Mouse (Mus musculus) naive thymus-derived CD4-positive, alpha-beta T cell, adult 2 months (primary cell): ENCODE results near the gene Wfikkn2.

Experiments used
- DNase-seq: peaks from one replicate; pipeline ENCODE4 v3.0.0-alpha.2; 2011; ENCODE audit warnings: low read depth

The Wfikkn2 gene

DNA sequence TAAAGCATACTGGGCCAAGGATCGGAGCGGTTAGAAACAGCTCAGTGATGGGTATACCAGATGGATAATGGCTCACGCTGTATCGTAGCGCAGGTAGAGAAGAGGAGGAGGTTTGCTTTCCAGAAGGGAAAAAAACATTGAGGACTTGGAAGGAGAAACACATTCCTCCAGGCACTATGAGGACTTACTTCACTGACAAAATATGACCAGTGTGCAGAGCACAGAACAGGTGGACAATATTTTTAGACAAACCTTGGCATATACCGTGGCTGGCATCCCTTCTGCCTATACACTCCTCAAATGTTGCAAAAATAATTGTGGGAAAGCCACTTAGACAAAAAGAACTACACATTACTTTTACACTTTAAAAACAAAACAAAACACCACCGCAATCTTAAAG lies 24.5 kb downstream of the Wfikkn2 start:
- no peak for DNase-seq

DNA sequence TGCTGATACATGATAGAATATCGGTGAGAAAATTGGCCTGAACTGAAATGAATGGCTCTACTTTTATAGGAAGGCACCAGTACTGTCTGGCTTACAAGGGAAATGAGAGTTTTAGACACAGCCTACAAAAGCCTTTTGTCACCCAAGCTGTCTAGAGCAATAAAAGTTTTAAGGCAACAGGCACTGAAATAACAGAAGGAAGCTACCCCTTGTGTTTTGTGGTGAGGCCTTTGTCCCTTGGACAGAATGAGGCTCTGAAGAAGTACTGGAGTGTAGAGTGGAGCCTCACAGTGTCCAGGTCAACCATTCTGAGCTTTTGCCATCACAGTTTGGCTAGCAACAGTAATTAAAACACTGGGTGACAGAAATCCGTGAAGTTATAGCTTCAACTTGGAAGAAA lies 29.6 kb downstream of the Wfikkn2 start:
- no peak for DNase-seq

DNA sequence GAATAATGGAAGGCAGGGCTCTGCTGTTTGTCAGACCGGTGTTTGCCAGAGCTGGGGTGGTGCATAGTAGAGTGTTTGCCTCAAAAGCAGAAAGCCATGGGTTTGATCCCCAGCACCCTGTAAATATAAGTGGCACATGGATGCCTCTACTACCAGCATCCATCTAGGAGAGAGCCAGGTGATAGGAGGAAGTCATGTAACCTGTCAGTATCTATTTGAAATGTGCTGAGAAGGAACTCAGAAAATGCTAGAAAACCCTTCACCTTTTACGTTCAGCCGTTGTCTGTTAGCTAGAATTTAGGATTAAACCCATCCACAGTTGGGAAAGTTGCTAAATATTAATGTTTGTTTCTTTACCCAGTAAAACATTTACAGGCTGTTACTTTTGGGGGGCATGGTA lies 30.2 kb downstream of the Wfikkn2 start:
- no peak for DNase-seq

DNA sequence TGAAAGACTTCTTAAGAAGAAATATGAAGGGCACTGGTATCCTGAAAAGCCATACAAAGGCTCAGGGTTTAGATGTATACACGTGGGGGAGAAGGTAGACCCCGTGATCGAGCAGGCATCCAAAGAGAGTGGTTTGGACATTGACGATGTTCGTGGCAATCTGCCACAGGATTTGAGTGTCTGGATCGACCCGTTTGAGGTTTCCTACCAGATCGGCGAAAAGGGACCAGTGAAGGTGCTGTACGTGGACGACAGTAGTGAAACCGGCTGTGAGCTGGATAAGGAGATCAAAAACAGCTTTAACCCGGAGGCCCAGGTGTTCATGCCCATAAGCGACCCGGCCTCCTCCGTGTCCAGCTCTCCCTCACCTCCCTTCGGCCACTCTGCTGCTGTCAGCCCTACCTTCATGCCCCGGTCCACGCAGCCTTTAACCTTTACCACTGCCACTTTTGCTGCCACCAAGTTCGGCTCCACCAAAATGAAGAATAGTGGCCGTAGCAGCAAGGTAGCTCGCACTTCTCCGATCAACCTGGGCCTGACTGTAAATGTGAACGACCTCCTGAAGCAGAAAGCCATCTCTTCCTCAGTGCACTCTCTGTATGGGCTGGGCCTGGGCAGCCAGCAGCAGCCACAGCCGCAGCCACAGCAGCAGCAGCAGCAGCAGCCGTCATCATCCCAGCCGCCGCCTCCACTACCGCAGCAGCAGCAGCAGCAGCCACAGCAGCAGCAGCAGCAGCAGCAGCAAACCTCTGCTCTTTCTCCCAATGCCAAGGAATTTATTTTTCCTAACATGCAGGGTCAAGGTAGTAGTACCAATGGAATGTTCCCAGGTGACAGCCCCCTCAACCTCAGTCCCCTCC lies 31.8 kb downstream of the Wfikkn2 start:
- no peak for DNase-seq

DNA sequence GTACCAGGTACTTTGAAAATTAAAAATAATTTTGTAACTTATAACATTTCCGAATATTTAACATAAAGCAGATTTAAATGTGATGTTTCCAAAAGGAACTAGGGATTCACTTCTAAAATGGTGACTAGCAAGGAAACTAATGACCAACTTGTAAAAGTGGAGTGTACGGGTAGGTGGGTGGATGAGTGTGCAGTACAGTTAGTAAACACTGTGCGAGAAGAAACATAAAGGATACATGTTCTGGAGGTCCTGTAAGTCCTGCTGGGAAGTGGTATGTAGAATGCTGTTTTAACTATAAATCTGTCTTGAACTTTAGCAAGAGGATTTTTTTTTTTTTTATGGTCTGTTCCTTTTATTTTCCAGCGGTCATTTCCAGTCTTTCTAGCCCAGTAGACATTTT lies 32.8 kb downstream of the Wfikkn2 start:
- peak; percentile 22 for DNase-seq

DNA sequence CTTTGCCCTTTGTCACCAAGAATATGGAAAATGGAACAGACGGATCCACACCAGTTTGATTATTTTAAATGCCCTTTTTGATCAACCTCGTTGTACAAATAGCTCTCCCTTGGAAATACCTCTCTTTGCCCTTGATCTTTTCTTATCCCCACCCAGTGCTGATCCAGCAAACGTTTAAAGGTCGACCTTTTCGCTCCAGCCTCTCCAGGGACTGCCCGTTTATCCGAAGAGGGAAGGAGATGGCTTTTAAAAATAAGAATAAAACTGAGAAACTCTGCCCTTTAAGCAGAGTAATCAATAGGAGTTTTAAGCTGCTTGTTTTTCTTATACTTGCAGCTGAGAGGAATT lies 33.3 kb downstream of the Wfikkn2 start:
- DNase-seq, result no peak

DNA sequence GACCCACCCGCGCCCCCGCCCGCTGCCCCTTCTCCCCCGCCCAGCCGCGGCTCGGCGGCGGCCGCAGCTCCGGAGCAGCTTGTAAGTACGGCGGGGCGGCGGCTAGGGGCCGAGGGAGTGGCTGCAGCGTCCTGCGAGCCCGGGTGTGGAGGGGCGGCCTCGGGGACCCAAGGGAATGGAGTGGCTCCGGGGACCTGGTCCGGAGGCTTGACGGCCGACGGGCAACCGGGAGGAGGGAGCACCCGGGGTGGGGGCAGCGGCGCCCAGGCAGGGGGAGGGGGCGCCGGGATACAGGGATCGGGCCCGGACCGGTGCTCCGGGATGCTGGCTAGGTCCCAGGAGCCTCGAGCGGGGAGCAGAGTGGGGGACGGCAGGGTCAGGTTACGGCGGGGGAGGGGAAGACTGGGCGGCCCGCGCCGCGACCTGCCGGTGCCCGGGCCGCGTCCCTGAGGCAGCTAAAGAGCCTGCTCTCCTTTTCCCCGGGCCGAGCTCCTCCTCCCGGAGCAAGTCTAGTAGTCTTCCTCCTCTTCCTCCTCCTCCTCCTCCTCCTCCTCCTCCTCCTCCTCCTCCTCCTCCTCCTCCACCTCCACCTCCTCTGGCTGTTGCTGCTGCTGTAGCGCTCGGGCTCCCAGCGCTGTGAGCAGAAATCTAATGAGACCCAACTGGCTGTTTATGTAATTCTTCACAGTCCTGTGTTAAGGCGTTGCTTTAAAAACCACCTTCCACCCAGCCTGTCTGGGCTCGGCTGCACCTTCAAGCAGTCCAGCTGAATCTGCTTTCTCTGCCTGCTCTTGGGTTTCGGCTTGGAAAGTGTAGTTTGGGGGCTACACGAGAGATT lies 33.9 kb downstream of the Wfikkn2 start:
- DNase-seq, result peak; percentile 59

DNA sequence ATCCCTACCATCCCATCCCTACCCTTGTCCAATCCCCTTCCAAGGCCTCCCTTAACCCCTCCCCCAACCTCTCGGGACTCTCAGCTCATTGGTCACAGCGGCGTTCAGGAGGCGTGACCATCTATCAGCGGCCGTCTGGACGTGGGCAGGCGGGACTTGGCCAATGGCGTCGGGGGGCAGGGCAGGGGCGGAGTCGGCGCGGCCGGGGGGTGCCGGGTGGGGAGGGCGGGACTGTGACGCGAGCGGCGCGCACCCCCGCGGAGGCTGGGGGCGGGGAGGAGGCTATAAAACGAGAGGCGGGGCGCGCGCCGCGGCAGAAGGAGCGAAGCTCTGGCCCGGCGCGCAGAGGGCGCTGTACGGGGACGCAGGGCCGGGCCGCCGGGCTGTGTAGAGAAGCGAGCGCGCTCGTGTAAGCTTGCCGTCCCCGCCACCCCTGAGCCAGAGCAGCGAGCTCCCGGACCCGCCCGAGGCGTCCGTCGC lies 34.6 kb downstream of the Wfikkn2 start, which contains the start of gene Tob1:
Tob1 (plus strand) TSS at position 331 of the 480 bp plus-strand sequence.
- DNase-seq, result peak; percentile 98

DNA sequence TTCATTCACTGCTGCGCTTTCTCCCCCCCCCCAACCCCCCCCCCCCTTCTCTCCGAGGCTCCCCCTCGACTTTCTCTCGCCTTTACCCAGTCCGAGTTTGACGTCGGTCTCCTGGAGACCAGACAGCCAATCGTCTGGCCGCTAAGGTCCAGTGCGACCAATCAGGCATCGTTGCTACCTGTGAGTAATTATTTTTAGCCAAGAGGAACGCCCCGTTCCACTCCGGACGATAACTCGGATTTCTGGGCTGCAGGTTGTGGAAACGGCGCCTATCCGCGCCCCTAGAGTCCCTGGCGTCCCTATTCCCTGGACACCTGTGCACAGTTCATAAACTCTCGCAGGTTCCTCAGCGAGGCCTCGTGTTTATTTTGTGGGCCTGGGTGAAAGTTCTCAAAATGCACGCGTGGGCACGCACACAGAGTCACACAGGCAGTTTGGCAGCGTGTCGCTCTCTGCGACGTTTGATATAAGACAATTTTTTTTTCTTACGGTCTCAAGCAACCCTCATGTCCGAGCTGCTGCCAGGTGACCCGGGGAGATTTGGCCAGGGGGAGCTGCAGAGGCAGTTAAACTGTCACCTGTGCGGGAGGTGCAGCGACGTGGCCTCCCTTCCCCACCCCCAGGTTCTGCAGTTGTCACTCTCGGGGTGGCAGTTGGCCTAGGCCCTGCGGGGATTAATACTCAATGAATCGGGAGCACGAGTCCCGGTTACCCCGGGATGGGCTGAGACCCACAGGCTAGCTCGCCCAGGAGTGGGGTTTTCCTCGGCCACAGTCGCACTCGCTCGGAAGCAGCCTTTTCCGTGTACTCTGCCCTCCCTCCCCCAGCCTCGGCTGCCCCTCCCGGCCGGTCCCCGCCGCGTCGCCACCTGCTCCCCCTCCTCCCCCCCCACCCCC lies 35.4 kb downstream of the Wfikkn2 start:
- DNase-seq, result peak; percentile 89

DNA sequence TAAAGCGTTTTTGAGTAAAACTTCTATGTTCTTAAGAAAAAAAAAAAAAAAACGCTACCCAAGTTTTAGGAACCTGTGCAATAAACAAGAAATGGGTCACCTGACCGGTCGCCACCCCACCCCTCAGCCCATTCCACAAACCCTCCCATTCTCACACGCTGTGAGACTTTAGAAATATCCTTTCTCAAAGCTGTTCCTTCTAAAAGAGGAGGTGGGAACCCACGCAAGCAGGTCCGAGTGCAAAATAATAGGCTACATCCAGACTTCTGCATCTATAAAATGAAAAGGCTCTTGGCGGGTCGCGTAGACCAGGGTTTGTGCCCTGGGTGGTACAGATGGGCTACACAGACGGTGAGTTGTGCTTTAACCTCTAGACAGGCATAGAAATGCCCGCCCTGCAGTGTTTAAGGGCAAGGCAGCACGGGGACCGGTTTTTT lies 36.1 kb downstream of the Wfikkn2 start:
- DNase-seq, result no peak

DNA sequence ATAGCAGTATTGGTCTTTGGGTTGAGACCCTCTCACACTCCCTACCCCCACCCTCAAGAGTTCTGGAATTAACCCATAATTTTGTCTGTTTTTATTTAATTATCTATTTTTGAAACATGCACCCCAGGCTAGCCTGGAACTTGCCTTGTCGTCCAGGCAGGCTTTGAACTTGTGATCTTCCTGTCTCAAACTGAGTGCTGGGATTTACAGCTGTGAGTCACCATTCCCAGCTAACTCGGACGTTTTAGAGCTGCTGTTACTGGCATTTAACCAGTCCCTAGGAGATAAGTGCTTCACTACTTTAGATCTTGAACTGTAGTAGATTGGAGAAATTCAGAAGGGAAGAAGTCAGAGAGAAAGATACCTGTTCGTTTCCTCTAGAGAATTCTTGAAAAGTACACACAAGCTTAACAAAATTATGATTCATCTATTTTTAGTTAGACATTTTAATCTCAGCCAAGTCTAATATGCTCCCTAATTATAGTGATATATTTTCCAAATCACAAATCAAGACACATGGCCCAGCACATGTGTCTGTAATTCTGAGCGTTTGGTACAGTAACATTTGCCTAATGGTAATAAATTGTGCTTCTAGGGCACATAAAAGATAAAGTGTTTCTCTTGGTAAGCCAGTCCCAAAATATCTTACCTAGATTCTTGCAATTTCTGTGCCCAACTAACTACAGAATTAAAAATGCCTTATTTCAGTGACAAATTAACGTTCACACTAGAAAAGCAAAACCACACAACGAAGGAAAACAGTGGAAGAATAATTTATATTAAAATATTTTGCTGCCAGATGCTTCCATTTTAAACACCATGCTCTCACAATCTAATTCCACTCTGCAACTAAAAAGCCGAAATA lies 36.8 kb downstream of the Wfikkn2 start:
- DNase-seq, result no peak

DNA sequence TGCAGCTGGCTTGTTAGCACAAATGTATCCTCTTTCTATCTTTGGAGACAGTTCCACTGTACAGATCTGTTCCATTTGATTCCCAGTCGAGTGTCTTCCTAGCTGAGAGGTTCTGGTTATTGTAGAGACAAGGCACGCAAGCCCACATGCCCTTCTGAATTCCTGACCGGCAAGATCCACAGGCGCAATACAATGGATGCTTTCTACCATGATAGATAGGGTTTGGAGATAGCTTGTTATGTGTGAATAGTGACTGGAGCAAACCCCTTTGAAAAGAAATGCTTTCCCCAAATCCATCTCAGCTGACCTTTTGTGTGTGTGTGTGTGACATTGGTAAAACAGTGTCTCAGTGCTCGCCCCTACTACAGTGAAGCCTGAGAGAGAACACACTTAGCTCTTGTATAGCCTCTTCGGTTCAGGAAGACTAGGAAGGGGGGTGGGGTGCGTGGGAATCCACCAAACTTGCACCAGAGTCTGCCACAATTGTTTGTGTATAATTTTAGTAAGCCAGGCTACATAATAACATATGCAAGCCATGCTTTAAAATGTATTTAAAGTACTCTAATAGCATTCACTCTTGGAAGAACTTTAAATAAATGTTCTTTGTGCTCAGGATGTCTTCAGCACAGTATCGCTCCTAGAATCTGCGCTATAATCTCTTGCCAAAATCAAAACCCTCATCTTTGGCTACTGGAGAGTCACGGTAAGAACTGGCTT lies 39.2 kb downstream of the Wfikkn2 start:
- DNase-seq, result no peak

DNA sequence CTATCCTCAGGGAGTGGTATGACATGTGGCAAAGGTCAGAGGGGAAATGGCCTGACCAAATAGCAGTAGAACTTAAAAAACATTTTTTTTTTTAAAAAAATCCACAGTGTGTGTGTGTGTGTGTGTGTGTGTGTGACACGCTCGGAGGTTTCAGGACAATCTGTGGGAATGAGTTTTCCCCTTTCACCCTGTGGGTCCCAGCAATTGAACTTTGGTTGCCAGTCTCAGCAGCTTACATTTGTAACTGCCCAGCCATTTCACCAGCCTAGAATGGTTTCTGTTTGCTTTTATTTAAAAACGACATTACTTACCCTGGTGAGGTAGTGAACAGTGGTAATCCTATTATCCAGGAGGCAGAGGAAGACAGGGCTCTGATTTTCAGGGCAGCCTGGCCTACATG lies 42.7 kb downstream of the Wfikkn2 start:
- no peak for DNase-seq

DNA sequence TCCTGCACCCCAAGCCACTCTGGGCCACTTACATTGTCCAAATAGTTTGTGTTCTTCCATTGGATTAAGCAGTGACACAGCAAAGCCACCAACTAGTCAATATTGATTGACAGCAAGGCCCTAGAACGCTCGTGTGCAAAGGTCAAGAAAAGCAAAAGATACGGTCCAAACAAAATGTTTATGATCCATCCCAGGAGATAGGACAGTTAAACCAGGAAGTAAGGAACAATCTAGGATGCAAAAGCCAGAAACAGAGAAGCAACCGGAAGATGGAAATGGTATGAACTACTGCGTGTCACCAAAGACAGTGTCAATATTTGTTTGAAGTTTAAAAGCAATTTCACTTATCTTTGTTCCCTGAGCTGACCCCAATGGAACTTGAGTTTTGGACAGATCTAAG lies 43.7 kb downstream of the Wfikkn2 start:
- no peak for DNase-seq

DNA sequence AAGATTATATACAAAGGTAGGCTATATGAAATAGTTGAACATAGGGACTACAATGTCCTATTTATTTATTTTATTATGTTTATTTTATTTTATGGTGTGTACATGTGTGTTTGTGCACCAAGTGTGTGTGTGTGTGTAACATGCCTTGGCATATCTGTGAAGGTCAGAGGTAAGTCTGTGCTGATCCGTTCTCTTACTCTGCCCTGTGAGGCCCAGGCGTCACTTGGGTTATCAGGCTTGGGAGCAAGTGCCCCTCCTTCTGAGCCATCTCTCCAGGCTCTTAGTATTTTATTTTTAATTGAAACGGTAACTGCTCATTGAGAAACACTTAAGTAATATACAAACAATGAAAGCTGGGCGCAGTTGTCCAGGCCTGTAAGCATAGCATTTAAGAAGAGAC lies 45.4 kb downstream of the Wfikkn2 start:
- DNase-seq, result no peak

DNA sequence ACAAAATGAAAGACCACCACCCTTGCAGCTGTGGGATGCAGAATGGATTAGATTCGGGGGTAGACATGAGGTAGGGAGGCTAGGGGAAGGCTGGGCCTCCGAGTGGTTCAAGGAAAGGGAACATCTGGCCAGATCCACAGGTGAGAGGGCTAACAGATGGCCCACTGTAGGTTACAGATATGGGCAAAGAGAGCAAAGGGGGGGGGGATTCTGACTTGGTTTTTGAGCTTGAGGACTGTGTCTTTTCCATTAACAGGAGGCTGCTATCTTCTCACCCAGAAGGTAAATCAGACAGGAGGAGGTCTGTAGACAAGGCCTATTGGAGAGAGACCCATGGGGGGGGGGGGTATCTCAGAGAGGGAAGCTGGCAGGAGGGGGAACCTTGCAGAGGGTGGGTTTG lies 46.0 kb downstream of the Wfikkn2 start:
- DNase-seq, result no peak

DNA sequence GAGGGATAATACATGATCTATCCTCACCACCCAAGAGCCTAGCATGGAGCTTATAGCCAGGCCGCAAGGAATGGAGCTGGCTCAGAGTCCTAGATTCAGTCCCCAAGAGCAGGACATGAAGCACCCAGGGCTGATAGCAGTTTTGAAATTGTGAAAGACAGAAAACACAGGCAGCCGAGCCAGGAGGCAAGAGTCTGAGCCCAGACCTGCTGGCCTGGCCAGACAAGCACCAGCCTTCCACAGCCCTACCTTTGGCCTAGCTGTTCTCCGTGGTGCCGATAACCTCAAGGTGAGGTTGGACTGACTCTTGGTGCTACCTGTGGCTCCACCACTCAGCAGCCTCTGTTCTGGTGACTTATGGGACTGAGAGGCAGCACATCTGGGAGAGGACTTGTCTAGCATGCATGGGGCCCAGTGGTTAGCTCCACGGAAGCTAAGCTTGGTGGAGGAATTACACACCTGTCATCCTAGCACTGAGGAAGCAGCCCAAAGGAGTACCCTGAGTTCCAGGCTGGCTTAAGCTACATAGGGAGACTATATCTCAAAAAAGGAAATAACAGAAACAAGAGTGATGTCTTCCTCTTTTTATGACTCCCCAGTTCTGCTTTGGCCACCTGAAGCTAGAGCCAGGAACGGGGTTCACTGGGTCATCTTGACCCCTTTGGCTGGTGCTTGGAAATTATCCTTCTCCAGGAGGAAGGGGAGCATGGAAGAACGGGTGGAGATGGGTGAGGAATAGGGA lies 47.2 kb downstream of the Wfikkn2 start:
- DNase-seq, result no peak

DNA sequence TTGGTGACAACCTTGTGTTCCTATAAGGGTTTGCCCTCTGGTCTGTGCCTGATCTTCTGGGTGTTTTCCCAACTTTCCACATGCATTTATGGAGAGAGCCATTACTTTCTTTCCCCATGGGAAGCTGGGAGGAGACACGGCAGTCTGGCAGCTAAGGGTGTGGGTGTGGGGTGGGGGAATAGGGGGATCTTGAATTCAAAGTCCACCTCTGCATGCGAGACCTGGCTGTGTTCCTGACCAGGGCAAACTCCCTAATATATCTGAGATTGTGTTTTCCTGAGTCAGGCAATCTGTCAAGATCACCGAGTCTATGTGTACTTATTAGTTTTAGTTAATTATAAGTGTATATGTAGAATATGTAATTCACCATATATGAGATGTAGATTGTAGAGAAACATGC lies 49.5 kb downstream of the Wfikkn2 start:
- DNase-seq, result no peak

DNA sequence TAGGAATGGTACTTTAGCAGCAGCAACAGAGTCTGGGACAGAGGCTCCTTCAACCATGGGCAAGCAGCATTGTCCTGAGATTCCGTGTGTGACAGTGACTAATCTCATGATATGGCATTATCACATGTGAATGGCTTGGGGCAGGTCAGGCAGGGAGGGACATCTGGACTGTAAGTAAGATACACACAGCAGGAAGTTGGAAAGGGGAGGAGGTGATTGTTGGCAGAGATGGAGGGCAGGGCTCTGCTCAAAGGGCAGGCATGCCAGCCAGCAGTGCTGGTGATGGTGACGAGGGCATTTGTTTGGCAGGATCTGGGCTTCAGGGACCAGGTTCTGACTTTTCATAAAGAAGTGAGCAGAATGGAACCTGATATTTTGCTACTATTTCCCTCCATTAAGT lies 52.7 kb downstream of the Wfikkn2 start:
- DNase-seq, result no peak

DNA sequence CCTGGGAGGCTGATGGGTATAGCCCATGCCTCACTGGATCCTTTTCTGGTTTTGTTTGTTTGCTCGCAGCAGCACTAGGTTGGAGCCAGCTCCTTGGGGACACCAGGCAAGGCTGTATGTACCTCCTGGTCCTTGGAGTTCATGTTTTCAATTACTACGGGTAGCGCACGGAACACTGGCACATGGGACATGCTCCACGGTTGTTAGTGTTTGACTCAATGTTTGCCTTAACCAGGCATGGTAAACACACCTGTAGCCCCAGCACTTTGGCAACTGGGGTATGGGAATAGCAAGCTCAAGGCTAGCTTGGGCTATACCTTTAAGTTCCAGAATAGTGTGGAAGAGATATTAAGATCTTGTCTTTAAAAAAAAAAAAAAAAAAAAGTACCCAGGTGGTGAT lies 55.1 kb downstream of the Wfikkn2 start:
- DNase-seq, result no peak
